Mouse (Mus musculus) C2C12 (cell line): ENCODE data around the gene Wfikkn1.

ENCODE experiments used
- CEBPB ChIP-seq: IDR thresholded peaks from one replicate; pipeline ENCODE4 v1.6.1; 2011; ENCODE audit warnings: low read depth, mild to moderate bottlenecking, control low read depth, moderate library complexity
- CTCF ChIP-seq: IDR thresholded peaks from one replicate; pipeline ENCODE4 v1.5.1; 2011; ENCODE audit not compliant: control insufficient read depth, insufficient read depth, insufficient read length
- FOSL1 ChIP-seq: IDR thresholded peaks from one replicate; pipeline ENCODE4 v1.8.0; 2011; ENCODE audit warnings: mild to moderate bottlenecking, low read length; ENCODE audit not compliant: poor library complexity, insufficient read depth, severe bottlenecking
- MAX ChIP-seq: IDR thresholded peaks from one replicate; pipeline ENCODE4 v1.6.1; 2011; ENCODE audit warnings: mild to moderate bottlenecking, control low read depth
- MYOG ChIP-seq: IDR thresholded peaks from one replicate; pipeline ENCODE4 v1.6.1; 2011; ENCODE audit not compliant: control insufficient read depth, insufficient read length; ENCODE audit errors: extremely low read depth
- USF1 ChIP-seq: IDR thresholded peaks from one replicate; pipeline ENCODE4 v1.6.1; 2011; ENCODE audit warnings: low read depth, mild to moderate bottlenecking, control low read depth, moderate library complexity

DNA sequence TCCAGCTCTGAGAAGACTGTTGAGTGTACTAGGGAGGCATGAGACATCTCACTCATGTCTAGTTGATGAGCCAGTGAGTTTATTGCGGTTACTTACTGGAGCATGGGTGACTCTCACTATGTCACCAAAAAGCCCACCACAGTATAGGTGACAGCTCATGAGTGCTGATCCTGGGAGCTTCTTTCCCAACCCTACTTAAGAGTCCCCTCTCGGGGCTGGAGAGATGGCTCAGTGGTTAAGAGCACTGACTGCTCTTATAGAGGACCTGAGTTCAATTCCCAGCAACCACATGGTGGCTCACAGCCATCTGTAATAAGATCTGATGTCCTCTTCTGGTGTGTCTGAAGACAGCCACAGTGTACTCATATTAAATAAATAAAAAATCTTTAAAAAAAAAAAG is 10.7 kb downstream of the Wfikkn1 start:
- TF ChIP-seq CTCF (no peak), CEBPB (no peak), MYOG (no peak), MAX (no peak), USF1 (no peak), FOSL1 (no peak)
